Mouse (Mus musculus): ENCODE data around the gene Arl11. TPM values are rescaled to one million over a fixed set of nuclear protein-coding genes. Genes with fewer than 3 reads are reported as not detected.
A peak's percentile ranks its signal among the peaks of the same experiment; 100 is the strongest.

The Arl11 gene
- polyA plus RNA-seq, 1 experiment from 2014 or later: 0.43 TPM

DNA sequence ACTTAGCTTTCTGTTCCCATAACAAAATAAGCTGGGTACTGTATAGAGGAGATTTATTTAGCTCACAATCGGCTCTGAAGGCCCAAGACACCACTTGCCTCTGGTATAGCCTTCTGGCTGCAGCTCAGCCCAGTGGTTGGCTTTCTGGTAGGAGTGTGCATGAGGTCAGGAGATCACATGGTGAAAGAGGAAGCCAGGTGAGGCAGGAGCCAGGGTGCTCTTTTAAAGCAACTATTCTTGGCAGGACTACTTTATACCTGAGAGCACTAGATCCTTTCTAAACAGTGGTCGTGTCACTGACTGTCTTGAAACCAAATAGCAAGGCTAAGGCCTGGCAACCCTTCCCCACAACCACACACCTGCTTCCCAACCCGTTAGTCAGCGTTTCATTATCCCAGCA, 40.3 kb downstream of the Arl11 start:
- H3K9me3 ChIP-seq (ENCODE audit: low read depth, low read length): no peaks in the 10 kb centered on the region
- H3K4me2 ChIP-seq: no peak overlapping the region
- TF ChIP-seq CTCF (IDR thresholded peaks at IDR 0.05; ENCODE audit: low read depth): no peak
- no peak overlapping the region for H3K4me3 ChIP-seq (ENCODE audit: low read depth, low read length)
- ATAC-seq (ENCODE audit: insufficient read depth): no peak
- no peak overlapping the region for H3K27ac ChIP-seq (ENCODE audit: low read depth)
- 83% methylated on average over 4 of the region's 4 CpGs for WGBS
- no peaks in the 10 kb centered on the region for H3K36me3 ChIP-seq (ENCODE audit: insufficient read depth)
- H3K4me1 ChIP-seq (ENCODE audit: insufficient read depth): no peaks in the 10 kb centered on the region
- no peak overlapping the region for H3K9ac ChIP-seq
- DNase-seq: no peak
- no peaks in the 10 kb centered on the region for H3K27me3 ChIP-seq (ENCODE audit: insufficient read depth, low read length)

- WGBS: 49% methylated on average over 6 of the region's 6 CpGs
- no peaks in the 10 kb centered on the region for H3K27me3 ChIP-seq (ENCODE audit: insufficient read depth, low read length)
- H3K27ac ChIP-seq (ENCODE audit: low read depth): no peak overlapping the region
- ATAC-seq (ENCODE audit: insufficient read depth) (peak; percentile 31; the same call in 1 of the 2 replicates), DNase-seq (no peak)
- no peaks in the 10 kb centered on the region for H3K4me1 ChIP-seq (ENCODE audit: insufficient read depth)
- H3K36me3 ChIP-seq (ENCODE audit: insufficient read depth): no peaks in the 10 kb centered on the region
- no peak overlapping the region for H3K4me3 ChIP-seq (ENCODE audit: low read depth, low read length)
- H3K9me3 ChIP-seq (ENCODE audit: low read depth, low read length): no peaks in the 10 kb centered on the region
- TF ChIP-seq CTCF (IDR thresholded peaks at IDR 0.05; ENCODE audit: low read depth): no peak
- no peak overlapping the region for H3K4me2 ChIP-seq
- H3K9ac ChIP-seq: no peak overlapping the region
Measured at GRCm38 (mm10) chr14:61350808-61351207, 41.3 kb downstream of the Arl11 start.

DNA sequence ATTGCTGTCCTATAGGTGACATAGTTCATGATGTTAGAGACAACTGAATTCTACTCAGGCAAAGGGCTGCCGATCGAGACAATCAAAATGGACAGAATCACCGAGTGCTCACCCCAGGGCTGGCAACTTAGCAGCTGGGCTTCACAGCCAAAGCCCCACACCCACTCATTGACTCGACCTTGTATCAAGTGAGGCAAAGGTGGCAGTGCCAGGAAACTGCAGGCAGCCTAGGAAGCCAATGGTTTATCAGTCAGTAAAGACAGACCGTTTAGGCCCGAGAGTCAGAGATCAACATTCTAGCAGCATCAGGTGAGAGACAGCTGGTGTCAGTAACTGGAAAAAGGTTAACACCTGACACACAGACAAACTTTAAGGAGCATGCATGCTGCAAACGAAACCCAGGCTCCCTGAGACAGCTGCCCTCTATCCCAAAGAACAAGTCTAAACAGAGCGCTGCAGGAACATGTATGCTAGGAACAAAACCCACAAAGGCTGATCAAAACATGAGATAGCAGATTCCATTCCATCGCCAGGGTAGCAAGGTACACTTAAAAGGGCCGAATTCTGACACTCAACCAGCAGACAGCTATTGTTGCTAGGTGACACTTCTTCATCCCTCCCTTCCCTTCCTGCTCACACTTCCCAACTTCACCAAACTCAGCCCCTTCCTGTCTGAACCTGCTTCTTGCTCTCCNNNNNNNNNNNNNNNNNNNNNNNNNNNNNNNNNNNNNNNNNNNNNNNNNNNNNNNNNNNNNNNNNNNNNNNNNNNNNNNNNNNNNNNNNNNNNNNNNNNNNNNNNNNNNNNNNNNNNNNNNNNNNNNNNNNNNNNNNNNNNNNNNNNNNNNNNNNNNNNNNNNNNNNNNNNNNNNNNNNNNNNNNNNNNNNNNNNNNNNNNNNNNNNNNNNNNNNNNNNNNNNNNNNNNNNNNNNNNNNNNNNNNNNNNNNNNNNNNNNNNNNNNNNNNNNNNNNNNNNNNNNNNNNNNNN, 45.0 kb downstream of the Arl11 start:
- DNase-seq: no peak
- H3K36me3 ChIP-seq (ENCODE audit: insufficient read depth): no peaks in the 10 kb centered on the region
- H3K4me2 ChIP-seq: no peak overlapping the region
- no peak for TF ChIP-seq CTCF (IDR thresholded peaks at IDR 0.05; ENCODE audit: low read depth)
- H3K27ac ChIP-seq (ENCODE audit: low read depth): no peak overlapping the region
- H3K27me3 ChIP-seq (ENCODE audit: insufficient read depth, low read length): no peaks in the 10 kb centered on the region
- no peaks in the 10 kb centered on the region for H3K9me3 ChIP-seq (ENCODE audit: low read depth, low read length)
- 53% methylated on average over 10 of the region's 10 CpGs for WGBS
- no peak for ATAC-seq (ENCODE audit: insufficient read depth)
- no peak overlapping the region for H3K9ac ChIP-seq
- no peak overlapping the region for H3K4me3 ChIP-seq (ENCODE audit: low read depth, low read length)
- no peaks in the 10 kb centered on the region for H3K4me1 ChIP-seq (ENCODE audit: insufficient read depth)

GRCm38 (mm10) chr14:61360131-61360980, 50.8 kb downstream of the Arl11 start, which contains the start of gene Ebpl:
TSS of gene Ebpl (minus strand) at chr14:61360439.
- peak within 1 kb of the TSS; percentile 86 for H3K27ac ChIP-seq (ENCODE audit: low read depth)
- H3K9ac ChIP-seq: peak within 1 kb of the TSS; percentile 74
- H3K27me3 ChIP-seq (ENCODE audit: insufficient read depth, low read length): no peaks in the 10 kb centered on the region
- DNase-seq (peak; percentile 96), ATAC-seq (ENCODE audit: insufficient read depth) (peak; percentile 98)
- peak within 1 kb of the TSS; percentile 66 for H3K4me2 ChIP-seq
- no peak for TF ChIP-seq CTCF (IDR thresholded peaks at IDR 0.05; ENCODE audit: low read depth)
- 0 out of 2 replicates have a peak, but pooled peaks cover 5% of the 10 kb centered on the region for H3K4me1 ChIP-seq (ENCODE audit: insufficient read depth)
- WGBS: 1% methylated on average over 40 of the region's 40 CpGs
- 0 out of 2 replicates have a peak, but pooled peaks cover 3% of the 10 kb centered on the region for H3K36me3 ChIP-seq (ENCODE audit: insufficient read depth)
- H3K9me3 ChIP-seq (ENCODE audit: low read depth, low read length): no peaks in the 10 kb centered on the region
- H3K4me3 ChIP-seq (ENCODE audit: low read depth, low read length): peak within 1 kb of the TSS; percentile 62

DNA sequence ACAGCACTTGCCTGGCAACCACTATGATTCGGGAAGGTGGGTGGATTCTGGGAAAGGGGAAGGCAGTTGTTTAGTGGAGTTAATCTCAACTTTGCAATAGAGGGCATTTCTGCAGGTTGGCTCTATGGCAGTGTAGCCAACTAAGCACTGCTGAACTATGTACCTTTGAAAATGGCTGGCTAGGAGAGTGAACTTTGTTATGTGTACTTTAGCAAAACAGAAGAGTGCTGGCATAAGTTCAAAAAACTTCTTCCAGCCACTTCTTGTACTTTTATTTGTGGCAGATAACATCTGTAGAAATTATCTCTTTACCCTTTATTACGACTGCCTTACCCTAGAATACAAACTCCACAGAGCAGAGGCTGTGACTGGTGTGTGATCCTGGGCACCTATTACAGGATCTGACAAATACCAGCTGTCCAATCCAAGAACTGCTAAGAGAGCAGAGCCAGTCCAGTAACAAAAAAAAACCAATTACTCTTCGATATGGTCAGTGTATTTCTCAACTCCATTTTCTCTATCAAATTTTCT, 51.5 kb downstream of the Arl11 start:
- TF ChIP-seq CTCF (IDR thresholded peaks at IDR 0.05; ENCODE audit: low read depth): no peak
- DNase-seq: peak; percentile 23
- 42% methylated on average over 3 of the region's 3 CpGs for WGBS

More for the DNA sequence above, 51.5 kb downstream of the Arl11 start:
- Histone ChIP-seq H3K4me3 (ENCODE audit: low read depth, low read length) (peak overlapping the region; percentile 62), H3K27ac (ENCODE audit: low read depth) (no peak overlapping the region), H3K9me3 (ENCODE audit: low read depth, low read length) (no peaks in the 10 kb centered on the region), H3K27me3 (ENCODE audit: insufficient read depth, low read length) (no peaks in the 10 kb centered on the region), H3K4me2 (peak overlapping the region; percentile 66), H3K9ac (no peak overlapping the region), H3K36me3 (ENCODE audit: insufficient read depth) (0 out of 2 replicates have a peak, but pooled peaks cover 3% of the 10 kb centered on the region), H3K4me1 (ENCODE audit: insufficient read depth) (0 out of 2 replicates have a peak, but pooled peaks cover 5% of the 10 kb centered on the region)
- no peak for ATAC-seq (ENCODE audit: insufficient read depth)

Other genes starting within 250 kb of the Arl11 start
- 3.6 and 3.8 TPM in 2 replicates for gene Sacs, start 171.3 kb upstream of the Arl11 start, polyA plus RNA-seq (2014; fragmentation: Nextera tagmentation; extraction: Ambion mirVana)
- gene Sgcg, start 51.3 kb upstream of the Arl11 start, polyA plus RNA-seq (2014; fragmentation: Nextera tagmentation; extraction: Ambion mirVana): 0.45 and 1.2 TPM in 2 replicates
- 8.8 and 9.4 TPM in 2 replicates for gene Ebpl, start 50.7 kb downstream of the Arl11 start, polyA plus RNA-seq (2014; fragmentation: Nextera tagmentation; extraction: Ambion mirVana)
- gene Kpna3, start 130.1 kb downstream of the Arl11 start, polyA plus RNA-seq (2014; fragmentation: Nextera tagmentation; extraction: Ambion mirVana): 59.0 and 62.3 TPM in 2 replicates
- 21.9 and 22.5 TPM in 2 replicates for gene Spryd7, start 247.1 kb downstream of the Arl11 start, polyA plus RNA-seq (2014; fragmentation: Nextera tagmentation; extraction: Ambion mirVana)

Data from lung, embryonic 14.5 days (tissue).